Mouse (Mus musculus) kidney, adult 9 months (tissue): ENCODE measurements around the gene Sav1.

Source experiments
- DNase-seq: peaks from one replicate; pipeline ENCODE4 v3.0.0; 2022

The Sav1 gene

DNA sequence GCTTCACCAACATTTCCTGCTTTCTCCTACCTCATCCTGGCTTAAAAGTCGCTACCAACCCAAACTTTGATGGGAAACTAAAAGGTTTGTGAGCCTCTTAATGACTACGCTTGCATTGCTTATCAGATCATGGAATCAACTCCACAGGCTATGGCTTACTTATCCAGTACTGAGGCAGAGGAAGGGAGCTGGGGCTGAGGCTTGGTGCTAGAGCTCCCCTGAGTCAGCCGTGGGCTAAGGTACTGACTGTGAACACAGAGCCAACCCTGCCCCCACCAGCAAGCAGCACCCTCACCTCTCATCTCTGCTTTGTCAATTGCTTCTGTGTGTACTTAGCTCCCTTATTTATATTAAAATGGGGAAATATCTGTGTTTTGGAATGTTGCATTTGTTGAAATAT lies 39.3 kb downstream of the Sav1 start:
- DNase-seq = no peak

GRCm38 (mm10) chr12:69945861-69946260 lies 40.9 kb downstream of the Sav1 start:
- no peak for DNase-seq

DNA sequence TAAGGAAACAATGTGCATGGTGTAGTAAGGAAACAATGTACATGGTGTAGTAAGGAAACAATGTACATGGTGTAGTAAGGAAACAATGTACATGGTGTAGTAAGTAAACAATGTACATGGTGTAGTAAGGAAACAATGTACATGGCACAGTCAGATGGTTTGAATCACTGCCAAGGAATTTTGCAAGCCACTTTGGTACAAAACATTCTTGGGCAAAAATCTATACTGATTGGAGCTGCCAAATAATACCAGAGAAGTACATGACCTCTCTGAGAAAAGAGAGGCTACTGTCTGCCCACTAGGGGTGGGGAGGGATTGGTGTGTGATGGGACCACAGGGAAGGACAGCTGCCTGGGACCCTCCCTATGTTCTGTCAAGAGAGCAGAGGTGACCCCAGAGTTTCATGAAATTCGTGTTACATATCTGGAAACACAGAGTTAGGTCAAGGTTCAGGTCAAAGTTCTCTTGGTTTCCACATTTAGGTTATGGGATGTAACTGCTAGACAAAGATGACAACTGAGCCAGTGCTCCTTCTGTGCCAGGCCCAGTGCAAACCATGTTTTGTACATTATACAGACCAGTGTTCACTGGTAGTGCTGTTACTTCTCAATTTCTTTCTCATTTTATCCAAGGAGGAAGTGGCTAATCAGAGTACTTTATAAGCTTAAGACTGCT lies 45.0 kb downstream of the Sav1 start:
- no peak for DNase-seq

GRCm38 (mm10) chr12:69939291-69939690 lies 47.5 kb downstream of the Sav1 start:
- no peak for DNase-seq

GRCm38 (mm10) chr12:69937731-69938130 lies 49.1 kb downstream of the Sav1 start:
- no peak for DNase-seq

DNA sequence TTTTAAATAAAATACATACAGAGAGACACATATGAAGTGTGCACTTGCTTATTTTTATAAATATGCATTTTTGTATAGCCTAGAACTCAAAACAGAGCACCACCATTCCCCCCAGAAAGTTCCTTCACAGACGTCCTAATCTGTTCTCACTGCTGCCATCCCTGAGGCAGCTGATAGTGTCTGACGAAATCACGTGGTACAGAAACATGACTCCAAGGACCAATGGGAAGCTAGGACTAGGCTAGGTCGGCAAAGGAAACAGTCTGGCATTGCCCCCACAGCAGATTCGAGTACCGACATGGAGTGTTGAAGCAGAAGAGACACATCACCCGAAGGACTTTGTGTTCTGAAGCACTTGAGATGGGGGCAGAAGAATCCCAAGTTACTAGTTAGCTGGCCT lies 60.1 kb downstream of the Sav1 start:
- DNase-seq = no peak

DNA sequence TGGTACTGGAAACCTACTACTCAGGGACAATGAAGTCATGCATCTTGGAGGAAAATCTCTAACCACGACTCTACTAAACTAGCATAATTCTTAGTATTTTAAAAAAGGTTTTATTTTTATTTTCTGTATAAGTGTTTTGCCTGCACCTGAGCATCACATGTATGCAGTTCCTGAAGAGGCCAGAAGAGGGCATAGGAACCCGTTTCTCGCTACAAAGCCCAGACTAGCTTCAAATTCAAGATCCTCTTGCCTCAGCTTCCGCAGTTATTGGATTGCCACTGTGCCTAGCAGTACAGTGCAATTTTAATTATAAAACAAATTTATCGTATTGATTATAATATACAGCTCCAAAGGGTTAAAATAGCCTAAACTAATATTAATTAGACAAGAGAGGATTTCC lies 62.8 kb downstream of the Sav1 start:
- DNase-seq = peak; percentile 40

DNA sequence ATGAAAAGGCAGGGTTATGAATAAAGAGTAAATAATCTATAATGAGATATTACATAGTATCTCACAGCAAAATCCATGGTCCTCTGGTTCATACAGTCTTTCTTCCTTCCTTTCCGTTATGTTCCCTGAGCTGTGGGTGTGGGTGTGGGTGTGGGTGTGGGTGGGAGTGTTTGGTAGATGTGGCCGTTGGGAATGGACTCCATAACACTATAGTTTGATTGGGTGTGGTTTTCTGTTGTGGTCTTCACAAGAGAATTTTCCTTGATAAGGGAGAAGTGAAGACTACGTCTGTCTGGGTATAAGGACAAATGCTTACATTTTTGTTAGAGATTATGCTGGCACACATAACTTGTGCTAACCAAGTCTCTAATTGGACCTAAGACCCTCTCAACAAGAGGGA lies 63.2 kb downstream of the Sav1 start:
- DNase-seq = no peak

GRCm38 (mm10) chr12:69923128-69923527 lies 63.7 kb downstream of the Sav1 start:
- DNase-seq = no peak

- DNase-seq = peak; percentile 15
These were observed 64.7 kb downstream of the Sav1 start for GRCm38 (mm10) chr12:69922099-69922498.

DNA sequence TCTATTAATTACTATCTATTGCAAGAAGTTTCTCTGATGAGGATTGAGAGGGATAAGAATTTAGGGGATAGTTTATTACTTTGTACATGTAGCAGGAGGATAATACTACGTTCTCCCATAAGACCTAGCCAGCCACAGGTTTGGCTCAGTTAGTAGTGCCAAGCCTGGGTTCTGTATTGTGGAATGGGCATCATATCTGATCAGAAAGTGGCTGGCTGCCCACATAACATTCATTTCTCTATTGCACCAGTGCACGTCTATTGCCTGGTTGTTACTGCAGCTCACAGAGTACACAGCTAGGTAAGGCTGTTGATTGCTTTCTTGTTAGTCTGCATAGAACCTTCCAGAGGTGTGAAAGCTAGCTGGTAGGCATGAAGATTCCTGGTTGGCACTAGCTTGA lies 68.9 kb downstream of the Sav1 start:
- DNase-seq = no peak
